Mouse (Mus musculus) hindbrain, embryonic 15.5 days (tissue): ENCODE data around the gene Mettl7b. TPM values are rescaled to one million over a fixed set of nuclear protein-coding genes. Genes with fewer than 3 reads are reported as not detected.
"Not testable (repeated sequence)": the region's sequence is repeated elsewhere in the genome, so short reads cannot be mapped to it uniquely, and the experiment has no call there.

Experiments used
- ATAC-seq: fragments of 200-750 bp; cut with Nextera tagmentation; 2 replicates; pipeline ENCODE4 v1.8.0; 2017; ENCODE audit warnings: low read depth, moderate number of reproducible peaks, moderate TSS enrichment; ENCODE audit not compliant: low FRiP score
- H3K27ac ChIP-seq: fragments of 300-500 bp; sonication (generic); replicated peaks from 2 replicates; pipeline ENCODE4 v1.5.1; 2015; ENCODE audit warnings: mild to moderate bottlenecking, inconsistent platforms
- H3K27me3 ChIP-seq: fragments of 300-500 bp; sonication (generic); 2 replicates; pipeline ENCODE4 v1.6.1; 2015; ENCODE audit warnings: control low read depth, inconsistent platforms
- H3K36me3 ChIP-seq: fragments of 300-500 bp; sonication (generic); 2 replicates; pipeline ENCODE4 v1.6.1; 2015; ENCODE audit warnings: control low read depth, inconsistent platforms
- H3K4me1 ChIP-seq: fragments of 300-500 bp; sonication (generic); replicated peaks from 2 replicates; pipeline ENCODE4 v1.6.1; 2015; ENCODE audit warnings: control low read depth, inconsistent platforms
- H3K4me2 ChIP-seq: fragments of 300-500 bp; sonication (generic); 2 replicates; pipeline ENCODE4 v1.6.1; 2015; ENCODE audit warnings: moderate library complexity, mild to moderate bottlenecking, inconsistent platforms
- H3K4me3 ChIP-seq: fragments of 300-500 bp; sonication (generic); 2 replicates; pipeline ENCODE4 v1.5.1; 2015; ENCODE audit warnings: mild to moderate bottlenecking, inconsistent platforms
- H3K9ac ChIP-seq: fragments of 300-500 bp; sonication (generic); 2 replicates; pipeline ENCODE4 v1.6.1; 2015; ENCODE audit warnings: inconsistent platforms
- H3K9me3 ChIP-seq: fragments of 300-500 bp; sonication (generic); 2 replicates; pipeline ENCODE4 v1.6.1; 2016; ENCODE audit warnings: control low read depth, inconsistent platforms
- WGBS: fragments of 180-500 bp; shearing (Covaris S2); methylation state at CpG from one replicate; pipeline ENCODE4 v1.1.7; 2015; 5-methylcytosine and 5-hydroxymethylcytosine counted together
- polyA plus RNA-seq: library from polyadenylated mRNA; unstranded; fragments of >200 nt; fragmentation: Nextera tagmentation; extraction: Ambion mirVana; gene quantifications from 2 replicates; pipeline ENCODE4 v1.2.1, GENCODE M21; 2015

Mettl7b gene
- polyA plus RNA-seq, result not detected in 2 replicates

GRCm38 (mm10) chr10:128960590-128961584 is at the start of gene Mettl7b:
Gene Mettl7b, minus strand, starts transcription at chr10:128960988.
- no peak within 1 kb of the TSS for H3K4me2 ChIP-seq
- no peaks in the 10 kb centered on the region for H3K4me1 ChIP-seq
- H3K4me3 ChIP-seq, result no peak within 1 kb of the TSS
- no peak for ATAC-seq
- H3K27me3 ChIP-seq, result no peaks in the 10 kb centered on the region
- no peaks in the 10 kb centered on the region for H3K36me3 ChIP-seq
- no peaks in the 10 kb centered on the region for H3K9me3 ChIP-seq
- H3K9ac ChIP-seq, result no peak within 1 kb of the TSS
- H3K27ac ChIP-seq, result no peak within 1 kb of the TSS
- 87% methylated on average over 12 of the region's 12 CpGs for WGBS

- Histone ChIP-seq H3K27me3 (no peaks in the 10 kb centered on the region), H3K27ac (no peak within 1 kb of the TSS), H3K4me2 (no peak within 1 kb of the TSS), H3K9ac (no peak within 1 kb of the TSS), H3K4me1 (no peaks in the 10 kb centered on the region), H3K4me3 (no peak within 1 kb of the TSS), H3K36me3 (no peaks in the 10 kb centered on the region), H3K9me3 (no peaks in the 10 kb centered on the region)
- ATAC-seq, result no peak
- WGBS, result 45% methylated on average over 2 of the region's 2 CpGs
Observed at GRCm38 (mm10) chr10:129010288-129010841, 49.6 kb upstream of the Mettl7b start, which contains the start of gene Olfr763. Gene Olfr763, plus strand, starts transcription at chr10:129010791.

GRCm38 (mm10) chr10:129004032-129004920 is 43.5 kb upstream of the Mettl7b start:
- no peak overlapping the region for H3K27ac ChIP-seq
- H3K9me3 ChIP-seq, result no peaks in the 10 kb centered on the region
- no peak for ATAC-seq
- H3K27me3 ChIP-seq, result no peaks in the 10 kb centered on the region
- H3K4me2 ChIP-seq, result no peak overlapping the region
- H3K4me1 ChIP-seq, result no peaks in the 10 kb centered on the region
- H3K4me3 ChIP-seq, result no peak overlapping the region
- WGBS, result 86% methylated on average over 14 of the region's 14 CpGs
- no peak overlapping the region for H3K9ac ChIP-seq
- H3K36me3 ChIP-seq, result no peaks in the 10 kb centered on the region

GRCm38 (mm10) chr10:128996523-128997040 is 35.8 kb upstream of the Mettl7b start:
- no peaks in the 10 kb centered on the region for H3K36me3 ChIP-seq
- H3K9me3 ChIP-seq, result no peaks in the 10 kb centered on the region
- no peaks in the 10 kb centered on the region for H3K27me3 ChIP-seq
- no peaks in the 10 kb centered on the region for H3K4me1 ChIP-seq
- no peak overlapping the region for H3K27ac ChIP-seq
- no peak overlapping the region for H3K9ac ChIP-seq
- 76% methylated on average over 4 of the region's 4 CpGs for WGBS
- no peak overlapping the region for H3K4me2 ChIP-seq
- no peak overlapping the region for H3K4me3 ChIP-seq
- no peak for ATAC-seq

GRCm38 (mm10) chr10:128995796-128996195 is 35.0 kb upstream of the Mettl7b start:
- ATAC-seq, result no peak
- Histone ChIP-seq H3K27me3 (no peaks in the 10 kb centered on the region), H3K36me3 (no peaks in the 10 kb centered on the region), H3K4me1 (no peaks in the 10 kb centered on the region), H3K27ac (no peak overlapping the region), H3K4me3 (no peak overlapping the region), H3K9ac (no peak overlapping the region), H3K9me3 (no peaks in the 10 kb centered on the region), H3K4me2 (no peak overlapping the region)
- 92% methylated on average over 1 of the region's 1 CpGs for WGBS

- H3K36me3 ChIP-seq, result no peaks in the 10 kb centered on the region
- no peak for ATAC-seq
- H3K4me1 ChIP-seq, result no peaks in the 10 kb centered on the region
- no peak overlapping the region for H3K4me2 ChIP-seq
- no peaks in the 10 kb centered on the region for H3K27me3 ChIP-seq
- no peak overlapping the region for H3K9ac ChIP-seq
- no peak overlapping the region for H3K4me3 ChIP-seq
- no peaks in the 10 kb centered on the region for H3K9me3 ChIP-seq
- H3K27ac ChIP-seq, result no peak overlapping the region
Observed at GRCm38 (mm10) chr10:128990994-128991393, 30.2 kb upstream of the Mettl7b start.

GRCm38 (mm10) chr10:128990129-128990850 is 29.5 kb upstream of the Mettl7b start:
- H3K36me3 ChIP-seq, H3K27ac ChIP-seq, H3K27me3 ChIP-seq, H3K9me3 ChIP-seq, H3K4me2 ChIP-seq, H3K9ac ChIP-seq, H3K4me1 ChIP-seq, H3K4me3 ChIP-seq, ATAC-seq: not testable (repeated sequence)
- 63% methylated on average over 7 of the region's 10 CpGs for WGBS

- not testable (repeated sequence) for H3K9ac ChIP-seq, ATAC-seq
- WGBS, result 60% methylated on average over 1 of the region's 1 CpGs
Observed at GRCm38 (mm10) chr10:128989131-128989530, 28.3 kb upstream of the Mettl7b start, which contains the start of gene Olfr9. Gene Olfr9, plus strand, starts transcription at chr10:128989431.

GRCm38 (mm10) chr10:128980644-128981365 is 20.0 kb upstream of the Mettl7b start:
- Histone ChIP-seq H3K4me3 (no peak overlapping the region), H3K27ac (no peak overlapping the region), H3K27me3 (no peaks in the 10 kb centered on the region), H3K9me3 (no peaks in the 10 kb centered on the region), H3K4me1 (no peaks in the 10 kb centered on the region; the same call in 1 of the 2 replicates), H3K36me3 (no peaks in the 10 kb centered on the region), H3K4me2 (no peak overlapping the region), H3K9ac (no peak overlapping the region)
- ATAC-seq, result no peak
- WGBS, result 73% methylated on average over 3 of the region's 3 CpGs

More at GRCm38 (mm10) chr10:128989131-128989530, 28.3 kb upstream of the Mettl7b start, which contains the start of gene Olfr9:
- not testable (repeated sequence) for H3K27ac ChIP-seq, H3K36me3 ChIP-seq, H3K4me2 ChIP-seq, H3K4me1 ChIP-seq, H3K9me3 ChIP-seq, H3K4me3 ChIP-seq, H3K27me3 ChIP-seq

GRCm38 (mm10) chr10:128977522-128978114 is 16.8 kb upstream of the Mettl7b start:
- H3K9ac ChIP-seq, result no peak overlapping the region

More at GRCm38 (mm10) chr10:128977522-128978114, 16.8 kb upstream of the Mettl7b start:
- H3K9me3 ChIP-seq, result no peaks in the 10 kb centered on the region
- H3K4me1 ChIP-seq, result no peaks in the 10 kb centered on the region; the same call in 1 of the 2 replicates
- WGBS, result 23% methylated on average over 9 of the region's 9 CpGs
- no peak overlapping the region for H3K4me3 ChIP-seq
- no peaks in the 10 kb centered on the region for H3K27me3 ChIP-seq
- no peak overlapping the region for H3K4me2 ChIP-seq
- peak; percentile 91 for ATAC-seq
- no peaks in the 10 kb centered on the region for H3K36me3 ChIP-seq
- H3K27ac ChIP-seq, result no peak overlapping the region
